Mouse (Mus musculus): ENCODE measurements at regions not wholly inside any gene's neighbourhood (a gene's known extent, or its start where the extent isn't known, plus 50 kb on each side); places are given as distances from the start of the nearest gene placed in this dataset.

DNA sequence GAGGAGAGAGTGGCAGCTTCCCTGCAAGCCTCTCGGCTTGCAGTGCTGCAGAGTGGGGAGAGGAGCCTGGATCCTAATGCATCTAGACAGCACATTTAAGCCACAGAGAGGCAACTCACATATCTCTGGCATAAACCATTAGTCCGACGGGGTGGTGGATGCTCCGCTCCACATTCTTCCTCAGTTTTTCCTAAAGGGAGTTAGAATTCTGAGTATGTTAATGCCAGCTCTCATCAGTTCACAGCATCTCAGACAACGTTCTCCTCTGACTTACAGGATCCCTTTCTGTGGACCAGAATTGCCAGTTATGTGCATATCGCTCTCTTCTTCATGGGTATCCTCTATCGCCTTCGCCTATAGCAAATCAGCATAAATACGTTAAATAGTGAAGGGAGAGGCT lies 313.4 kb downstream of the Med10 start:
- TF ChIP-seq E2F4 (IDR thresholded peaks at IDR 0.05; ENCODE audit: insufficient replicate concordance, low read depth, low read length): no peak
- TF ChIP-seq EP300 (IDR thresholded peaks at IDR 0.05; ENCODE audit: low read length): no peak
- TF ChIP-seq CHD2 (IDR thresholded peaks at IDR 0.05; ENCODE audit: low read length): no peak
- TF ChIP-seq USF2 (conservative IDR thresholded peaks at IDR 0.05; ENCODE audit: low read depth, low read length): no peak
- no peak for TF ChIP-seq POLR2A (IDR thresholded peaks at IDR 0.05; ENCODE audit: low read depth, low read length)
- no peak for TF ChIP-seq MAX (IDR thresholded peaks at IDR 0.05; ENCODE audit: low read length)
